Mouse (Mus musculus): Measurements from ENCODE around the gene Cdyl. TPM values are rescaled to one million over a fixed set of nuclear protein-coding genes. Genes with fewer than 3 reads are reported as not detected.

The Cdyl gene
- total and polyA plus RNA-seq, 3 experiments, result 36.3 to 104 (median 47.9) TPM

DNA sequence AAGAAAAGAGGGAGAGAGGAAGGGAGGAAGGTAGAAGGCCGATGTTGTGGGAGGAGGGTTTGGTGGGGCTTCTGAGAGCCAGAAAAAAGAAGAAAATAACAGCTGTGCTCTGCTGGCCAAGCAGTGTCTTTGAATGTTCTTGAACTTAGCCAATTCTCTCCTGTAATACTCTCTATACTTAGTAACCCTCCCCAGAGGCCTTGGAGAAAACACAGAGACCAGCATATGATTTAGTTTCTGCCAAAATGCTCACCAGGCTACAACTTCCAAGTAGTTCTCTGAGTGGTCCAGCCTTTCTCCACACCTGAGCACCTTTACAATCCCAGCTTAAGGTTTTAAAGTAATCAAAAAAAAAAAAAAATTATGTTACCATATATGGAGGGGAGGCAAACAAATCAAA is 218.6 kb downstream of the Cdyl start:
- no peak for ATAC-seq (ENCODE audit: extremely low read depth, insufficient number of reproducible peaks, low FRiP score, poor library complexity, severe bottlenecking)
- Histone ChIP-seq H3K4me3 (ENCODE audit: low read depth, low read length) (no peak overlapping the region), H3K4me1 (ENCODE audit: insufficient read depth, low read depth, low read length) (no peaks in the 10 kb centered on the region), H3K36me3 (replicated peaks) (peaks cover 31% of the 10 kb centered on the region), H3K27me3 (ENCODE audit: insufficient read depth, low read length) (peaks cover 21% of the 10 kb centered on the region), H3K9me3 (replicated peaks) (no peaks in the 10 kb centered on the region)
- no peak for DNase-seq (ENCODE audit: low spot score)
- TF ChIP-seq CTCF (IDR thresholded peaks at IDR 0.05; ENCODE audit: low read depth, low read length) (no peak), TAL1 (conservative IDR thresholded peaks at IDR 0.05; ENCODE audit: low read depth, low read length) (no peak), POLR2AphosphoS5 (IDR thresholded peaks at IDR 0.05; ENCODE audit: insufficient replicate concordance, low read depth, low read length) (no peak), GATA1 (IDR thresholded peaks at IDR 0.05; ENCODE audit: borderline replicate concordance, low read length) (no peak), GATA2 (IDR thresholded peaks at IDR 0.05; ENCODE audit: borderline replicate concordance, low read depth, low read length) (no peak)

DNA sequence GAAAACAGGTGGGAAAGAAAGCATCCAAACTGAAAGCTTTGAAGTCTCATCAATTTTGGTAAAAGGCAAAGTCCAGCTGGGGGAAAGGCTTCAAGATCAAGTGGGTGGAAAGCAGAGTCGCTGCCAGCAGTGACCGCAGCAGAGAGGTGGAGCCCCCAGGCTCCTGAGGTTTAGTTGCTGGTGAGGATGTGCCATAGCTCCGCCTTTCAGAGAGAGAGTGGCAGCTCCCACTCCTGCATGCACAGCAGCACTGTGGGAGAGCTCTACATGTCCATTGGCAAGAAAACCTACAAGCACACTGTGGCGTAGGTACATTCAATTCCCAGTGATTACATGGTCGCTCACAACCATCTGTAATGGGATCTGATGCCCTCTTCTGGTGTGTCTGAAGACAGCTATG is 219.4 kb downstream of the Cdyl start:
- no peak for TF ChIP-seq GATA2 (IDR thresholded peaks at IDR 0.05; ENCODE audit: borderline replicate concordance, low read depth, low read length)
- no peak for TF ChIP-seq POLR2AphosphoS5 (IDR thresholded peaks at IDR 0.05; ENCODE audit: insufficient replicate concordance, low read depth, low read length)
- TF ChIP-seq CTCF (IDR thresholded peaks at IDR 0.05; ENCODE audit: low read depth, low read length), result no peak
- TF ChIP-seq TAL1 (conservative IDR thresholded peaks at IDR 0.05; ENCODE audit: low read depth, low read length), result no peak
- no peak for TF ChIP-seq GATA1 (IDR thresholded peaks at IDR 0.05; ENCODE audit: borderline replicate concordance, low read length)
- H3K9me3 ChIP-seq (replicated peaks), result no peaks in the 10 kb centered on the region
- peaks cover 24% of the 10 kb centered on the region for H3K36me3 ChIP-seq (replicated peaks)
- no peak overlapping the region for H3K4me3 ChIP-seq (ENCODE audit: low read depth, low read length)
- DNase-seq (ENCODE audit: low spot score), result no peak
- H3K4me1 ChIP-seq (ENCODE audit: insufficient read depth, low read depth, low read length), result no peaks in the 10 kb centered on the region
- peaks cover 21% of the 10 kb centered on the region for H3K27me3 ChIP-seq (ENCODE audit: insufficient read depth, low read length)
- no peak for ATAC-seq (ENCODE audit: extremely low read depth, insufficient number of reproducible peaks, low FRiP score, poor library complexity, severe bottlenecking)

DNA sequence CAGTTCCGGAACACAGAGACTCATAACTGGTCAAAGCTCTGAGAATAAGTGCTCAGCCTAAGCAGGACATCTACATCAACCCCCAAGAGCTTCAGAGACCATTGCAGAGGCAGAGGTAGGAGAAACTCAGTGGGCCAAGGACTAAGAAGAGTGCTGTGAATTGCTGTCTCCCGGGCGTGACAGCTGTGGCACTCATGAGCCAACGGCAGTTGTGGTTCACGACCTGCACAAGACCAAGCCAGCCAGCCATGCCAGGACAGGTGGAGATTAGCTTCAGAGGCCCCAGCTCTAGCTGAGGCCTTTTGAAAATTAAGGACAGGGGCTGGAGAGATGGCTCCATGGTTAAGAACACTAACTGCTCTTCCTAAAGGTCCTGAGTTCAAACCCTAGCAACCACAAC is 219.9 kb downstream of the Cdyl start:
- Histone ChIP-seq H3K36me3 (replicated peaks) (peaks cover 20% of the 10 kb centered on the region), H3K27me3 (ENCODE audit: insufficient read depth, low read length) (peaks cover 26% of the 10 kb centered on the region), H3K4me3 (ENCODE audit: low read depth, low read length) (no peak overlapping the region), H3K9me3 (replicated peaks) (no peaks in the 10 kb centered on the region), H3K4me1 (ENCODE audit: insufficient read depth, low read depth, low read length) (no peaks in the 10 kb centered on the region)
- ATAC-seq (ENCODE audit: extremely low read depth, insufficient number of reproducible peaks, low FRiP score, poor library complexity, severe bottlenecking) (no peak), DNase-seq (ENCODE audit: low spot score) (no peak)
- no peak for TF ChIP-seq TAL1 (conservative IDR thresholded peaks at IDR 0.05; ENCODE audit: low read depth, low read length)
- TF ChIP-seq CTCF (IDR thresholded peaks at IDR 0.05; ENCODE audit: low read depth, low read length), result no peak
- TF ChIP-seq POLR2AphosphoS5 (IDR thresholded peaks at IDR 0.05; ENCODE audit: insufficient replicate concordance, low read depth, low read length), result no peak
- no peak for TF ChIP-seq GATA1 (IDR thresholded peaks at IDR 0.05; ENCODE audit: borderline replicate concordance, low read length)
- TF ChIP-seq GATA2 (IDR thresholded peaks at IDR 0.05; ENCODE audit: borderline replicate concordance, low read depth, low read length), result no peak

DNA sequence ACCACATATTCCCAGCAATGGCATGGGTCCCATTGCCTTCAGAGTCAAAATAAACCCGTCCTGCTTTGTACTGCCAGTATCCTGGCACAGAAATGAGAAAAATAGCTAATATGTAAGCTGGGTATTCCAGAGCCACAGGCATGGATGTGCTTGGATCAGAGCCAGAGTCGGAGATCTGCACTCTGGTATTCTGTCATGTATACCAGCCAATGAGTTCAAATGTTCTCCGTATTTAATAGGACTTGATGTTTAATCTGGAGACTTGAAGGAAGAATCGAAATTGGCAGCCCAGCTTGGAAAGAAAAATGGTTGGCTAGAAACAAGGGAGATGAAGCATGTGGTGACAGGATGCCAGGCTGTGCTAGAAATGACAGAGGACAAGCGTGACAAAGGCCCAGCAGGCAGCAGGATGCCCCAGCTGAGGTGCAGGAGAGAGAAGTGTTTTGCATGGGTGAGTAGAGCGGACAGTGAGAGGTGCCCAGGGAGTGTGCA is 221.0 kb downstream of the Cdyl start:
- no peak for DNase-seq (ENCODE audit: low spot score)
- TF ChIP-seq POLR2AphosphoS5 (IDR thresholded peaks at IDR 0.05; ENCODE audit: insufficient replicate concordance, low read depth, low read length), result no peak
- no peak for TF ChIP-seq GATA2 (IDR thresholded peaks at IDR 0.05; ENCODE audit: borderline replicate concordance, low read depth, low read length)
- TF ChIP-seq GATA1 (IDR thresholded peaks at IDR 0.05; ENCODE audit: borderline replicate concordance, low read length), result no peak
- no peak for TF ChIP-seq TAL1 (conservative IDR thresholded peaks at IDR 0.05; ENCODE audit: low read depth, low read length)
- TF ChIP-seq CTCF (IDR thresholded peaks at IDR 0.05; ENCODE audit: low read depth, low read length), result no peak
- ATAC-seq (ENCODE audit: extremely low read depth, insufficient number of reproducible peaks, low FRiP score, poor library complexity, severe bottlenecking), result no peak
- H3K36me3 ChIP-seq (replicated peaks), result peaks cover 12% of the 10 kb centered on the region
- H3K9me3 ChIP-seq (replicated peaks), result no peaks in the 10 kb centered on the region
- H3K4me3 ChIP-seq (ENCODE audit: low read depth, low read length), result no peak overlapping the region
- no peaks in the 10 kb centered on the region for H3K4me1 ChIP-seq (ENCODE audit: insufficient read depth, low read depth, low read length)
- H3K27me3 ChIP-seq (ENCODE audit: insufficient read depth, low read length), result peaks cover 34% of the 10 kb centered on the region

DNA sequence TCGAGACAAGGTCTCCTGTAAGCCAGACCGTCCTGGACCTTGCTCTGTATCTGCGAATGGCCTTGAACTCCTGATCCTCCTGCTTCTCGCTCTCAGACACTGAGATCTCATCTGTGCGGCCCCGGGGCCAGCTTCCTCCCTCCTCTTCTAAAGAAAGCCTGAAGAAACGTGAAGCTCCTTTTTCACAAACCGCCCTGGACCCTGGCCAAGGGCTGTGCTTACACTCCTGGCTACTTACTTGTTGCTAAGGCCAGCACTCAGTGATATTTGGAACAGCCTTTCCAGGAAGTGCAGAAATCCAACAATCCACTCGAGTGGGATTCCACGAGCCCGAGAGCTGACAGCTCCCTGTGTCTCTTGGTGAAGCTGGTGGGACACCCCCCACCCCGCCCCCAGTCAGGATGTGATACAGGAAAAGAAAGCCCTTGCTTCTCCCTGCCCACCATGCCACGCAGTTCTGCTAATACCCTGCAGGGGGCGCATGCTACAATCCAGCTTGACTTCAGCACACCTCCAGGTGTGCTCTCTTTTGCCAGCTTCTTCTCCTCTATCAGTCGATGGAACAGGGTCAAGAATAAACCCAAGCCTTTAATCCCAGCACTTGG is 226.6 kb downstream of the Cdyl start:
- Histone ChIP-seq H3K27me3 (ENCODE audit: insufficient read depth, low read length) (peaks cover 40% of the 10 kb centered on the region), H3K4me3 (ENCODE audit: low read depth, low read length) (no peak overlapping the region), H3K36me3 (replicated peaks) (no peaks in the 10 kb centered on the region), H3K9me3 (replicated peaks) (no peaks in the 10 kb centered on the region), H3K4me1 (ENCODE audit: insufficient read depth, low read depth, low read length) (no peaks in the 10 kb centered on the region; the same call in 1 of the 2 replicates)
- peak; percentile 12 for DNase-seq (ENCODE audit: low spot score)
- no peak for ATAC-seq (ENCODE audit: extremely low read depth, insufficient number of reproducible peaks, low FRiP score, poor library complexity, severe bottlenecking)
- no peak for TF ChIP-seq TAL1 (conservative IDR thresholded peaks at IDR 0.05; ENCODE audit: low read depth, low read length)
- TF ChIP-seq GATA2 (IDR thresholded peaks at IDR 0.05; ENCODE audit: borderline replicate concordance, low read depth, low read length), result no peak
- no peak for TF ChIP-seq GATA1 (IDR thresholded peaks at IDR 0.05; ENCODE audit: borderline replicate concordance, low read length)
- peak; percentile 91 for TF ChIP-seq CTCF (IDR thresholded peaks at IDR 0.05; ENCODE audit: low read depth, low read length)
- no peak for TF ChIP-seq POLR2AphosphoS5 (IDR thresholded peaks at IDR 0.05; ENCODE audit: insufficient replicate concordance, low read depth, low read length)

DNA sequence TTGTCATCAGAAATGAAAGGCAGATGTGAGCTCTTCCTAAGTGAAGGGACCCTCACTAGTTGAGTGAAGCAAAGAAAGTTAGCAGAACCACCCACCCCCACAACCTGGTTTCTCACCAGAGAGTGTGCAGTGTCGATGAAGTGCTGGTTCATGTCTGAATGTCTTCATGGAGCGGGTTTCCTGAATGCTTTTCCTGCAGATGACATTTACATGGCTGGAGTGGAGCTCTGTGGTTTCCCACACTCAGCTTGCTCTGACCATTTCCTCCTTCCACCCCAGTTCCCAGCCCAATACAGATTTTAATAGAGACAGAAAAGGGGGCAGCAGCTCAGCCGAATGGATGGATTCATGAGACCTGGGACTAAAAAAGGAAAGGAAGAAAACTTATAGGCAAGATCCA is 233.2 kb downstream of the Cdyl start:
- Histone ChIP-seq H3K4me3 (ENCODE audit: low read depth, low read length) (no peak overlapping the region), H3K36me3 (replicated peaks) (peaks cover 13% of the 10 kb centered on the region), H3K27me3 (ENCODE audit: insufficient read depth, low read length) (peaks cover 11% of the 10 kb centered on the region; the same call in 1 of the 2 replicates), H3K4me1 (ENCODE audit: insufficient read depth, low read depth, low read length) (no peaks in the 10 kb centered on the region), H3K9me3 (replicated peaks) (no peaks in the 10 kb centered on the region)
- DNase-seq (ENCODE audit: low spot score) (no peak), ATAC-seq (ENCODE audit: extremely low read depth, insufficient number of reproducible peaks, low FRiP score, poor library complexity, severe bottlenecking) (no peak)
- TF ChIP-seq POLR2AphosphoS5 (IDR thresholded peaks at IDR 0.05; ENCODE audit: insufficient replicate concordance, low read depth, low read length) (no peak), GATA1 (IDR thresholded peaks at IDR 0.05; ENCODE audit: borderline replicate concordance, low read length) (no peak), CTCF (IDR thresholded peaks at IDR 0.05; ENCODE audit: low read depth, low read length) (no peak), TAL1 (conservative IDR thresholded peaks at IDR 0.05; ENCODE audit: low read depth, low read length) (no peak), GATA2 (IDR thresholded peaks at IDR 0.05; ENCODE audit: borderline replicate concordance, low read depth, low read length) (no peak)
